Mouse (Mus musculus) heart, embryonic 11.5 days (tissue): ENCODE data around the gene Snx25. TPM values are rescaled to one million over a fixed set of nuclear protein-coding genes. Genes with fewer than 3 reads are reported as not detected.

ENCODE experiments used
- ATAC-seq: fragments of 200-750 bp; cut with Nextera tagmentation; replicated peaks from 2 replicates; pipeline ENCODE4 v1.8.0; 2017; ENCODE audit warnings: moderate library complexity; ENCODE audit not compliant: insufficient number of reproducible peaks, low FRiP score, low TSS enrichment
- H3K27ac ChIP-seq: fragments of 300-500 bp; sonication (generic); 2 replicates; pipeline ENCODE4 v1.5.1; 2014; ENCODE audit warnings: mild to moderate bottlenecking, low read depth, low read length
- H3K27me3 ChIP-seq: fragments of 300-500 bp; sonication (generic); 2 replicates; pipeline ENCODE4 v1.6.1; 2014; ENCODE audit warnings: mild to moderate bottlenecking, low read length, mixed read lengths; ENCODE audit not compliant: control insufficient read depth, insufficient read depth
- H3K36me3 ChIP-seq: fragments of 300-500 bp; sonication (generic); 2 replicates; pipeline ENCODE4 v1.6.1; 2014; ENCODE audit warnings: mild to moderate bottlenecking, low read length, moderate library complexity, mixed read lengths; ENCODE audit not compliant: control insufficient read depth, insufficient read depth
- H3K4me1 ChIP-seq: fragments of 300-500 bp; sonication (generic); 2 replicates; pipeline ENCODE4 v1.6.1; 2014; ENCODE audit warnings: low read length; ENCODE audit not compliant: control insufficient read depth, insufficient read depth
- H3K4me2 ChIP-seq: fragments of 300-500 bp; sonication (generic); 2 replicates; pipeline ENCODE4 v1.6.1; 2014; ENCODE audit warnings: mild to moderate bottlenecking, moderate library complexity
- H3K4me3 ChIP-seq: fragments of 300-500 bp; sonication (generic); 2 replicates; pipeline ENCODE4 v1.5.1; 2014; ENCODE audit warnings: low read depth, low read length
- H3K9ac ChIP-seq: fragments of 300-500 bp; sonication (generic); 2 replicates; pipeline ENCODE4 v1.6.1; 2014; ENCODE audit warnings: mild to moderate bottlenecking, low read depth, low read length, moderate library complexity
- H3K9me3 ChIP-seq: fragments of 300-500 bp; sonication (generic); replicated peaks from 2 replicates; pipeline ENCODE4 v1.6.1; 2016; ENCODE audit warnings: low read length; ENCODE audit not compliant: control insufficient read depth
- WGBS: fragments of 180-500 bp; shearing (Covaris S2); extraction: QIAGEN DNeasy Blood & Tissue Kit; methylation state at CpG from one replicate; pipeline ENCODE4 v1.1.7; 2014; ENCODE audit not compliant: insufficient replicate concordance; 5-methylcytosine and 5-hydroxymethylcytosine counted together
- polyA plus RNA-seq: library from polyadenylated mRNA; unstranded; fragments of >200 nt; fragmentation: Nextera tagmentation; extraction: Ambion mirVana; gene quantifications from 2 replicates; pipeline ENCODE4 v1.2.1, GENCODE M21; 2014

The Snx25 gene
- polyA plus RNA-seq, 1 experiment from 2014 or later = 6.6 TPM

GRCm38 (mm10) chr8:46078866-46079265, 73.1 kb downstream of the Snx25 start:
- no peaks in the 10 kb centered on the region for H3K27me3 ChIP-seq
- no peak overlapping the region for H3K4me3 ChIP-seq
- H3K27ac ChIP-seq = no peak overlapping the region
- no peaks in the 10 kb centered on the region; the same call in 1 of the 2 replicates for H3K36me3 ChIP-seq
- WGBS = 65% methylated on average over 6 of the region's 6 CpGs
- H3K9me3 ChIP-seq = no peaks in the 10 kb centered on the region
- no peak overlapping the region for H3K4me2 ChIP-seq
- peaks cover 2% of the 10 kb centered on the region; the same call in 1 of the 2 replicates for H3K4me1 ChIP-seq
- no peak for ATAC-seq
- no peak overlapping the region for H3K9ac ChIP-seq

- Histone ChIP-seq H3K4me3 (no peak overlapping the region), H3K36me3 (no peaks in the 10 kb centered on the region; the same call in 1 of the 2 replicates), H3K9ac (no peak overlapping the region), H3K27me3 (no peaks in the 10 kb centered on the region), H3K27ac (no peak overlapping the region), H3K4me1 (no peaks in the 10 kb centered on the region), H3K9me3 (no peaks in the 10 kb centered on the region), H3K4me2 (no peak overlapping the region)
- no peak for ATAC-seq
- WGBS = 91% methylated on average over 5 of the region's 5 CpGs
These were observed 76.7 kb downstream of the Snx25 start for GRCm38 (mm10) chr8:46075223-46075622.

DNA sequence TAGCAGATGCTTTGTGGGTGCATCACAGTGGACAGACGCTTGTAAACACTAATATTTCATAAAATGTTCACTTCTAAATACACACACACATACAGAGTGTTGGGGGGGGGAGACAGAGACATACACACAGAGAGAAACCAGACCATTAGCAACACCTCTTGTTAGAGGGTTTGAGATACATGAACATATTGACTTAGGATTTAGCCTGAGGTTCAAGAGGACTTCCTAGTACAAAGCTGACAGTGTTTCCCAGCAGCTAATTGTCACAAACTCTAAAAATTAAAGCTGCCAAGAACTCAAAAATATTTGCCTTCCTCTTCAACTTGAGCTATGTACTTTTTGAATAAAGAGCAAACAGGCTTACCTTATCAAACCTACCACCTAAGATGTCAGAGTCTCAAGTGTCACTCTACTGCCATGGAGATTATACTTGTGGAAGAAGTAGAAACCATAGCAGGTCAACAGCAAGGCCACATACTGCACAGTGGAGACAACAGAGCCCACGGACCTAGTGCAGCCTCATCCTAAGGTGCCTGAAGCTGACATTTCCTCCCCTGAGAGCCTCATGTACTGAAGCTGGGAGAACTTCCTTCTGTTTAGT, 78.3 kb downstream of the Snx25 start:
- no peak overlapping the region for H3K4me2 ChIP-seq
- no peaks in the 10 kb centered on the region; the same call in 1 of the 2 replicates for H3K36me3 ChIP-seq
- ATAC-seq = no peak
- H3K9me3 ChIP-seq = no peaks in the 10 kb centered on the region
- H3K4me3 ChIP-seq = no peak overlapping the region
- no peaks in the 10 kb centered on the region for H3K4me1 ChIP-seq
- no peak overlapping the region for H3K9ac ChIP-seq
- no peak overlapping the region for H3K27ac ChIP-seq
- no peaks in the 10 kb centered on the region for H3K27me3 ChIP-seq
- 72% methylated on average over 2 of the region's 2 CpGs for WGBS

DNA sequence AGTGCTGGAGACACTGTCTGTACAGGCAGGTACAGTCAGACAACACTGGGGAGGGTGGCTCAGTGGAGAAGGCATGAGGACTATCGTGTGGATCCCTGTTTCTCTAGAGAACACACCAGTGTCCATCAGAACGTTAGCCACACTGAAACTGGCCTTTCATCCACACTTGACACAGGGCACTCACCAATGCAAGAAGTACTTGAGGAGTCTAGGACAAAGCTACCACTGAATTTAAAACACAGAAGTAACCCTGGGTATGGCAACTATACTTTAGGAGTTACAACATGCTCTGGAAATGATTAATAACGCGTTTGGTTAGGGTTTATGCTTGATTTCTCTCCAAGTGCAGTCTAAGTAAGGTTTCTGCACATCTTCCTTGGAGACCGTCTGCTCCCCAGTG, 79.2 kb downstream of the Snx25 start:
- H3K4me3 ChIP-seq = no peak overlapping the region
- 77% methylated on average over 5 of the region's 5 CpGs for WGBS
- H3K9ac ChIP-seq = no peak overlapping the region
- no peak for ATAC-seq
- H3K36me3 ChIP-seq = peaks cover 2% of the 10 kb centered on the region; the same call in 1 of the 2 replicates
- no peaks in the 10 kb centered on the region for H3K27me3 ChIP-seq
- H3K9me3 ChIP-seq = no peaks in the 10 kb centered on the region
- no peaks in the 10 kb centered on the region for H3K4me1 ChIP-seq
- no peak overlapping the region for H3K4me2 ChIP-seq
- no peak overlapping the region for H3K27ac ChIP-seq

DNA sequence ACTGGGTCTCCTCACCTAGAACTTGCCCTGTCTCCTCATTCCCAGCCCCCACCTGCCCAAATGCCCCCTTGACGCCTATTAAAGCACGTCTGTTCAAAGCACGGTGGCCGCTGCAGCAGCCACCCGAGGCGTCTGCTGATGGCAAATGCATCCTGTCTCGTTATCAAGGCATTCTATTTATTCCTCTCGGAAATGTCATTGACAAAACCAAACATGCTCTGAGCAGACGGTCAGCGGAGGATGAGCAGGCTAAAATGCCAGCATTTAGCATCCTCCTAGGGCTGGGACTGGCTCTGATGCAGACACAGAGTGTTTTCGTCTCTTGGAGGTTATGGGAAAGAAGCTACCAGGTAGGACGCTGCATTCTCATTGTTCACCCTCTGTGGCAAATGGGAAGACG, 111.7 kb downstream of the Snx25 start:
- Histone ChIP-seq H3K36me3 (0 out of 2 replicates have a peak, but pooled peaks cover 4% of the 10 kb centered on the region), H3K4me2 (no peak overlapping the region), H3K27me3 (no peaks in the 10 kb centered on the region), H3K4me1 (peaks cover 6% of the 10 kb centered on the region; the same call in 1 of the 2 replicates), H3K9ac (no peak overlapping the region), H3K4me3 (no peak overlapping the region; the same call in 1 of the 2 replicates), H3K27ac (no peak overlapping the region), H3K9me3 (no peaks in the 10 kb centered on the region)
- WGBS = 39% methylated on average over 13 of the region's 13 CpGs
- no peak for ATAC-seq

DNA sequence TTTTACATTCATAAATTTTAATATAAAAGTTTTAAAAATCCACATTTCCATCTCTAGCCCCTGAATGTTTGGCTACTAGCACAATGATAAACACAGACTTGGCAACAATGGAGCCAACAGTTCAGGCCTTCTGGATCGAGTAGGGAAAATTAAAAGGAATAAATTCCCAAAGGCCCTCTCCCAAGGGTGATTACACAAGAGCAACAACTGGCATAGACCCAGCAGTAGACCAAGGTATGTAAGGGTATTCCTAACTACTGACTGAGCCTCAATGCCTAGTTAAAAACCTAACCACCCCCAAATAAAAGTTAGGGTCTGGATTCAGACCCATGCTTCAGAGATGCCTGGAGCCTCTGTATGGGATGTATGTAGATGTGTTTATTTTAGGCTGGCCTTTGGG, 112.3 kb downstream of the Snx25 start:
- ATAC-seq = no peak
- Histone ChIP-seq H3K36me3 (0 out of 2 replicates have a peak, but pooled peaks cover 4% of the 10 kb centered on the region), H3K9me3 (no peaks in the 10 kb centered on the region), H3K27me3 (no peaks in the 10 kb centered on the region), H3K4me1 (peaks cover 6% of the 10 kb centered on the region; the same call in 1 of the 2 replicates), H3K4me3 (no peak overlapping the region), H3K9ac (no peak overlapping the region), H3K4me2 (no peak overlapping the region), H3K27ac (no peak overlapping the region)
- 85% methylated on average over 1 of the region's 1 CpGs for WGBS

- ATAC-seq = no peak
- WGBS = 75% methylated on average over 11 of the region's 11 CpGs
- Histone ChIP-seq H3K4me2 (no peak overlapping the region), H3K4me1 (peaks cover 6% of the 10 kb centered on the region; the same call in 1 of the 2 replicates), H3K27ac (no peak overlapping the region), H3K9me3 (no peaks in the 10 kb centered on the region), H3K9ac (no peak overlapping the region), H3K27me3 (no peaks in the 10 kb centered on the region), H3K36me3 (0 out of 2 replicates have a peak, but pooled peaks cover 4% of the 10 kb centered on the region), H3K4me3 (no peak overlapping the region)
These were observed 115.7 kb downstream of the Snx25 start for GRCm38 (mm10) chr8:46036217-46036616.

DNA sequence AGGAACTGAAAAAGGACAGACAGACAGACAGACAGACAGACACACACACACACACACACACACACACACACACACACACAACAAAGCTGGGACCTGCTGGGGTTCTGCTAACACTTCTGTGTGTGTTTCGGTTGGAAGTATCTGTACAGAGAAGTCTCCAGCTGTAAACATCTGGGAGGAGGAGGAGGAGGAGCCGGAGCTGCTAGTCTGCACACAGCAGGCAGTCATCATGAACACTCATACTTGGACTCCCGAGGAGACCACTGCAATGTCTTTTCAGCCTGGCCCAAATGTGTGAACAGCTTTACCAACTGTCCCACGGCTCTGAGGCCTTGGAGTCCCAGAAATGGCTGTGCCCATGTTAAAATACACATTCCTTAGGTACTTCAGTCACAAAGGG, 127.6 kb downstream of the Snx25 start:
- H3K9ac ChIP-seq = no peak overlapping the region
- 42% methylated on average over 4 of the region's 4 CpGs for WGBS
- H3K36me3 ChIP-seq = no peaks in the 10 kb centered on the region
- H3K4me2 ChIP-seq = no peak overlapping the region
- no peaks in the 10 kb centered on the region for H3K27me3 ChIP-seq
- ATAC-seq = no peak
- H3K4me1 ChIP-seq = 0 out of 2 replicates have a peak, but pooled peaks cover 6% of the 10 kb centered on the region
- no peak overlapping the region for H3K27ac ChIP-seq
- H3K4me3 ChIP-seq = no peak overlapping the region
- no peaks in the 10 kb centered on the region for H3K9me3 ChIP-seq

GRCm38 (mm10) chr8:46022758-46023157, 129.2 kb downstream of the Snx25 start:
- Histone ChIP-seq H3K4me3 (no peak overlapping the region), H3K4me2 (no peak overlapping the region), H3K4me1 (0 out of 2 replicates have a peak, but pooled peaks cover 6% of the 10 kb centered on the region), H3K36me3 (no peaks in the 10 kb centered on the region), H3K9ac (no peak overlapping the region), H3K9me3 (no peaks in the 10 kb centered on the region), H3K27ac (no peak overlapping the region), H3K27me3 (no peaks in the 10 kb centered on the region)
- ATAC-seq = no peak
- WGBS = 89% methylated on average over 9 of the region's 9 CpGs
